Mouse (Mus musculus): ENCODE results near the gene Lhx9.

DNA sequence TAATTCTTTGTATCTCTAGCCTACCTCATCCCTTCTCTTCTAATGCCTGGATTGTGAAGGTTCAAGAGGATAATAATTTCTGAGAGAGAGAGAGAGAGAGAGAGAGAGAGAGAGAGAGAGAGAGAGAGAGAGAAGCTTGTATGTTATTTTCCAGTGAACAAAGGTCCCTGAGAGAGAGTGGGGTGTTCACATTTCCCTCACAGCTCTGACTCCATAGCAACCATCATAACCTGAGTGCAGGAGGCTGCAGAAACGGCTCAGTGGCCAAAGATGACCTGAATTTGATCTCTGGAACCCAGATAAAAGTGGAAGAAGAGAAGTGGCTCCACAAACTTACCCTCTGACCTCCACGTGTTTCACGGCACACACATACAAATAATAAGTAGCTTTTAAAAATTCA is 46.6 kb downstream of the Lhx9 start:
- no peak for TF ChIP-seq CTCF (conservative IDR thresholded peaks at IDR 0.05; ENCODE audit: low read length)
- no peak for TF ChIP-seq NANOG (IDR thresholded peaks at IDR 0.05; ENCODE audit: borderline replicate concordance, low read length)
- TF ChIP-seq POU5F1 (IDR thresholded peaks at IDR 0.05; ENCODE audit: borderline replicate concordance, low read length), result no peak

All from E14TG2a.4 (cell line).